Mouse (Mus musculus): ENCODE data around the gene Pllp. TPM values are rescaled to one million over a fixed set of nuclear protein-coding genes. Genes with fewer than 3 reads are reported as not detected.

Pllp gene
- polyA plus RNA-seq, 1 experiment from 2014 or later = 14.2 TPM

GRCm38 (mm10) chr8:94682732-94683524 lies 13.2 kb downstream of the Pllp start:
- Histone ChIP-seq H3K27me3 (no peaks in the 10 kb centered on the region), H3K9ac (no peak overlapping the region), H3K4me2 (replicated peaks) (no peak overlapping the region), H3K36me3 (no peaks in the 10 kb centered on the region), H3K4me3 (replicated peaks) (no peak overlapping the region), H3K4me1 (no peaks in the 10 kb centered on the region), H3K27ac (replicated peaks) (no peak overlapping the region), H3K9me3 (replicated peaks) (no peaks in the 10 kb centered on the region)
- WGBS = 66% methylated on average over 16 of the region's 16 CpGs
- ATAC-seq (ENCODE audit: insufficient number of reproducible peaks, low FRiP score, low TSS enrichment, low read depth) = no peak

- no peak for ATAC-seq (ENCODE audit: insufficient number of reproducible peaks, low FRiP score, low TSS enrichment, low read depth)
- 83% methylated on average over 3 of the region's 3 CpGs for WGBS
Observed at GRCm38 (mm10) chr8:94680414-94680813, 15.7 kb downstream of the Pllp start.

GRCm38 (mm10) chr8:94678582-94678981 lies 17.5 kb downstream of the Pllp start:
- peaks cover 18% of the 10 kb centered on the region for H3K36me3 ChIP-seq
- H3K4me1 ChIP-seq = no peaks in the 10 kb centered on the region
- 42% methylated on average over 9 of the region's 9 CpGs for WGBS
- 0 out of 2 replicates have a peak overlapping the region, but pooled peaks have one; percentile 49 for H3K27ac ChIP-seq (replicated peaks)
- no peaks in the 10 kb centered on the region for H3K27me3 ChIP-seq
- H3K9ac ChIP-seq = no peak overlapping the region
- ATAC-seq (ENCODE audit: insufficient number of reproducible peaks, low FRiP score, low TSS enrichment, low read depth) = no peak
- no peaks in the 10 kb centered on the region for H3K9me3 ChIP-seq (replicated peaks)
- no peak overlapping the region for H3K4me3 ChIP-seq (replicated peaks)
- H3K4me2 ChIP-seq (replicated peaks) = no peak overlapping the region

More at GRCm38 (mm10) chr8:94680414-94680813, 15.7 kb downstream of the Pllp start:
- Histone ChIP-seq H3K27ac (replicated peaks) (no peak overlapping the region), H3K4me1 (no peaks in the 10 kb centered on the region), H3K4me2 (replicated peaks) (no peak overlapping the region), H3K36me3 (peaks cover under 1% of the 10 kb centered on the region; the same call in 1 of the 2 replicates), H3K9ac (no peak overlapping the region), H3K27me3 (no peaks in the 10 kb centered on the region), H3K4me3 (replicated peaks) (no peak overlapping the region), H3K9me3 (replicated peaks) (no peaks in the 10 kb centered on the region)

GRCm38 (mm10) chr8:94675923-94676322 lies 20.2 kb downstream of the Pllp start:
- H3K4me1 ChIP-seq = no peaks in the 10 kb centered on the region
- H3K36me3 ChIP-seq = peaks cover 44% of the 10 kb centered on the region
- WGBS = 77% methylated on average over 6 of the region's 6 CpGs
- no peaks in the 10 kb centered on the region for H3K27me3 ChIP-seq
- H3K9me3 ChIP-seq (replicated peaks) = no peaks in the 10 kb centered on the region
- H3K9ac ChIP-seq = no peak overlapping the region
- H3K4me2 ChIP-seq (replicated peaks) = no peak overlapping the region
- no peak overlapping the region for H3K27ac ChIP-seq (replicated peaks)
- ATAC-seq (ENCODE audit: insufficient number of reproducible peaks, low FRiP score, low TSS enrichment, low read depth) = no peak
- H3K4me3 ChIP-seq (replicated peaks) = no peak overlapping the region

GRCm38 (mm10) chr8:94674384-94674783 lies 21.7 kb downstream of the Pllp start:
- H3K4me1 ChIP-seq = no peaks in the 10 kb centered on the region
- H3K4me2 ChIP-seq (replicated peaks) = no peak overlapping the region
- H3K27me3 ChIP-seq = no peaks in the 10 kb centered on the region
- WGBS = 74% methylated on average over 5 of the region's 5 CpGs
- no peak for ATAC-seq (ENCODE audit: insufficient number of reproducible peaks, low FRiP score, low TSS enrichment, low read depth)
- no peak overlapping the region for H3K9ac ChIP-seq
- H3K4me3 ChIP-seq (replicated peaks) = no peak overlapping the region
- H3K27ac ChIP-seq (replicated peaks) = no peak overlapping the region
- H3K9me3 ChIP-seq (replicated peaks) = no peaks in the 10 kb centered on the region
- peaks cover 55% of the 10 kb centered on the region for H3K36me3 ChIP-seq

GRCm38 (mm10) chr8:94666456-94667308 lies 29.4 kb downstream of the Pllp start, which contains the start of gene Arl2bp:
Arl2bp (plus strand) TSS chr8:94666600.
- ATAC-seq (ENCODE audit: insufficient number of reproducible peaks, low FRiP score, low TSS enrichment, low read depth) = peak; percentile 97
- no peaks in the 10 kb centered on the region for H3K27me3 ChIP-seq
- peaks cover 14% of the 10 kb centered on the region for H3K4me1 ChIP-seq
- WGBS = under 1% methylated on average over 74 of the region's 74 CpGs
- peak within 1 kb of the TSS; percentile 81 for H3K27ac ChIP-seq (replicated peaks)
- H3K4me2 ChIP-seq (replicated peaks) = peak within 1 kb of the TSS; percentile 68
- peaks cover 29% of the 10 kb centered on the region for H3K36me3 ChIP-seq
- peak within 1 kb of the TSS; percentile 89 for H3K9ac ChIP-seq
- H3K4me3 ChIP-seq (replicated peaks) = peak within 1 kb of the TSS; percentile 91
- H3K9me3 ChIP-seq (replicated peaks) = no peaks in the 10 kb centered on the region

GRCm38 (mm10) chr8:94664722-94665121 lies 31.4 kb downstream of the Pllp start:
- H3K27ac ChIP-seq (replicated peaks) = no peak overlapping the region
- H3K9ac ChIP-seq = no peak overlapping the region
- no peak overlapping the region for H3K4me2 ChIP-seq (replicated peaks)
- H3K27me3 ChIP-seq = no peaks in the 10 kb centered on the region
- peaks cover 14% of the 10 kb centered on the region for H3K4me1 ChIP-seq
- H3K4me3 ChIP-seq (replicated peaks) = no peak overlapping the region
- ATAC-seq (ENCODE audit: insufficient number of reproducible peaks, low FRiP score, low TSS enrichment, low read depth) = no peak
- no peaks in the 10 kb centered on the region for H3K9me3 ChIP-seq (replicated peaks)
- 77% methylated on average over 2 of the region's 2 CpGs for WGBS
- peaks cover 22% of the 10 kb centered on the region for H3K36me3 ChIP-seq

GRCm38 (mm10) chr8:94660418-94660817 lies 35.7 kb downstream of the Pllp start:
- Histone ChIP-seq H3K4me1 (no peaks in the 10 kb centered on the region), H3K36me3 (peaks cover 31% of the 10 kb centered on the region), H3K9ac (no peak overlapping the region), H3K27me3 (no peaks in the 10 kb centered on the region), H3K4me2 (replicated peaks) (no peak overlapping the region), H3K4me3 (replicated peaks) (no peak overlapping the region), H3K9me3 (replicated peaks) (no peaks in the 10 kb centered on the region), H3K27ac (replicated peaks) (no peak overlapping the region)
- ATAC-seq (ENCODE audit: insufficient number of reproducible peaks, low FRiP score, low TSS enrichment, low read depth) = no peak
- 90% methylated on average over 4 of the region's 4 CpGs for WGBS

- no peaks in the 10 kb centered on the region for H3K9me3 ChIP-seq (replicated peaks)
- no peak overlapping the region for H3K27ac ChIP-seq (replicated peaks)
- H3K36me3 ChIP-seq = peaks cover 49% of the 10 kb centered on the region
- 80% methylated on average over 2 of the region's 2 CpGs for WGBS
- H3K4me1 ChIP-seq = no peaks in the 10 kb centered on the region
- H3K9ac ChIP-seq = no peak overlapping the region
- ATAC-seq (ENCODE audit: insufficient number of reproducible peaks, low FRiP score, low TSS enrichment, low read depth) = no peak
- no peak overlapping the region for H3K4me2 ChIP-seq (replicated peaks)
- no peaks in the 10 kb centered on the region for H3K27me3 ChIP-seq
- H3K4me3 ChIP-seq (replicated peaks) = no peak overlapping the region
Observed at GRCm38 (mm10) chr8:94658031-94658430, 38.0 kb downstream of the Pllp start.

- H3K36me3 ChIP-seq = peaks cover 60% of the 10 kb centered on the region
- H3K4me1 ChIP-seq = no peaks in the 10 kb centered on the region
- ATAC-seq (ENCODE audit: insufficient number of reproducible peaks, low FRiP score, low TSS enrichment, low read depth) = no peak
- H3K9me3 ChIP-seq (replicated peaks) = no peaks in the 10 kb centered on the region
- no peak overlapping the region for H3K27ac ChIP-seq (replicated peaks)
- H3K4me3 ChIP-seq (replicated peaks) = no peak overlapping the region
- H3K27me3 ChIP-seq = no peaks in the 10 kb centered on the region
- H3K4me2 ChIP-seq (replicated peaks) = no peak overlapping the region
- no peak overlapping the region for H3K9ac ChIP-seq
Observed at GRCm38 (mm10) chr8:94654994-94655393, 41.1 kb downstream of the Pllp start.

- ATAC-seq (ENCODE audit: insufficient number of reproducible peaks, low FRiP score, low TSS enrichment, low read depth) = no peak
- peaks cover 66% of the 10 kb centered on the region for H3K36me3 ChIP-seq
Observed at GRCm38 (mm10) chr8:94652951-94653350, 43.1 kb downstream of the Pllp start.

More at GRCm38 (mm10) chr8:94652951-94653350, 43.1 kb downstream of the Pllp start:
- WGBS = 80% methylated on average over 3 of the region's 3 CpGs
- Histone ChIP-seq H3K4me3 (replicated peaks) (no peak overlapping the region), H3K9me3 (replicated peaks) (no peaks in the 10 kb centered on the region), H3K27me3 (no peaks in the 10 kb centered on the region), H3K27ac (replicated peaks) (no peak overlapping the region), H3K9ac (no peak overlapping the region), H3K4me2 (replicated peaks) (no peak overlapping the region), H3K4me1 (no peaks in the 10 kb centered on the region)
